ENCODE assay signal across 19 mouse cellular contexts in the genomic region with DNA sequence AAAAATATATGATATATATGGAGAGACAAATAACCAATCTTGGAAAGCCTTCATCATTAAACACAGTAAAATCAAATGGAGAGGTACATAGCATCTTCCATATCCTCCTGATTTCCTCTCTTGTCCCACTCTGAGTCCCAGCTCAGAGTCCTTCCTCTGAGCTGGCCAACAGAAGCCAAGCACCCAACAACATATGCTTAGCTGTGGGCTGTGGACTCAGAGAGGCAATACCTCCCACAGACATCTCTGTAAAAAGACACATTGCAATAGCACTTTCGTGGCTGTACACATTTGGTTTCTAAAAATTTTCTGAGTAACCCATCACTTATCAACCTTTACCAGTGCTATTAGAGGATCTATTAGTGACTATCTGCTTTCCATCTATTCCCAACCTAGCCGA. TPM values are rescaled to one million over a fixed set of nuclear protein-coding genes. Genes with fewer than 3 reads are reported as not detected.
"Had no signal": no experiment of that assay in that cellular context is flagged by ENCODE, and none has a peak within 500 bp of the region (broad histone marks: within the 10 kb centered on the region; RNA-seq: fewer than 3 reads in every experiment).

No protein-coding gene starts in this region.

- DNase-seq: gastrocnemius, postnatal 14 days; gastrocnemius, postnatal 36 days; heart, adult 11 months; heart, adult 2 months; heart, postnatal 14 days; heart, postnatal 36 days; kidney, adult 11 months; kidney, adult 2 months; kidney, adult 9 months; kidney, postnatal 14 days; kidney, postnatal 36 days; layer of hippocampus, postnatal 36 days; left cerebral cortex, postnatal 4 days had no signal

- ATAC-seq: hindbrain, postnatal 0 days; intestine, embryonic 16.5 days; liver, embryonic 12.5 days had no signal

RNA-seq across cellular contexts. Expression of a gene that starts 42.7 kb away (rescaled TPM):
- total RNA-seq: gastrocnemius, adult 18-20 months; gastrocnemius, adult 8-10 months; gastrocnemius, postnatal 36 days; hematopoietic stem cell, adult 5-6 weeks had no signal
